Mouse (Mus musculus) kidney, postnatal 0 days (tissue): ENCODE results near the gene Prickle2. TPM values are rescaled to one million over a fixed set of nuclear protein-coding genes. Genes with fewer than 3 reads are reported as not detected.
A peak's percentile ranks its signal among the peaks of the same experiment; 100 is the strongest.

ENCODE experiments used
- ATAC-seq: fragments of 200-750 bp; cut with Nextera tagmentation; replicated peaks from 2 replicates; pipeline ENCODE4 v1.8.0; 2017; ENCODE audit warnings: low read depth, moderate number of reproducible peaks, moderate TSS enrichment, moderate library complexity; ENCODE audit not compliant: low FRiP score
- DNase-seq: peaks from one replicate; pipeline ENCODE4 v3.0.0-alpha.2; 2016; ENCODE audit warnings: low spot score
- H3K27ac ChIP-seq: fragments of 300-500 bp; sonication (generic); 2 replicates; pipeline ENCODE4 v1.5.1; 2014; ENCODE audit warnings: mild to moderate bottlenecking
- H3K27me3 ChIP-seq: fragments of 300-500 bp; sonication (generic); 2 replicates; pipeline ENCODE4 v1.6.1; 2014; ENCODE audit warnings: low read length, mixed read lengths; ENCODE audit not compliant: insufficient read depth
- H3K36me3 ChIP-seq: fragments of 300-500 bp; sonication (generic); 2 replicates; pipeline ENCODE4 v1.6.1; 2014; ENCODE audit warnings: low read length, mixed read lengths; ENCODE audit not compliant: insufficient read depth
- H3K4me1 ChIP-seq: fragments of 300-500 bp; sonication (generic); replicated peaks from 2 replicates; pipeline ENCODE4 v1.6.1; 2014; ENCODE audit warnings: antibody characterized with exemption, low read length, mixed read lengths; ENCODE audit not compliant: insufficient read depth
- H3K4me2 ChIP-seq: fragments of 300-500 bp; sonication (generic); 2 replicates; pipeline ENCODE4 v1.6.1; 2014; ENCODE audit warnings: mild to moderate bottlenecking, low read length, moderate library complexity, mixed read lengths
- H3K4me3 ChIP-seq: fragments of 300-500 bp; sonication (generic); replicated peaks from 2 replicates; pipeline ENCODE4 v1.5.1; 2014; ENCODE audit warnings: low read depth, low read length
- H3K9ac ChIP-seq: fragments of 300-500 bp; sonication (generic); 2 replicates; pipeline ENCODE4 v1.6.1; 2014; ENCODE audit warnings: low read depth, low read length
- H3K9me3 ChIP-seq: fragments of 300-500 bp; sonication (generic); replicated peaks from 2 replicates; pipeline ENCODE4 v1.6.1; 2016; ENCODE audit warnings: low read length, inconsistent platforms, mixed read lengths
- CTCF ChIP-seq: IDR thresholded peaks from 2 replicates; pipeline ENCODE4 v1.5.1; 2016; ENCODE audit warnings: antibody characterized with exemption, low read depth, mild to moderate bottlenecking, moderate library complexity
- WGBS: fragments of 180-500 bp; shearing (Covaris S2); extraction: QIAGEN DNeasy Blood & Tissue Kit; methylation state at CpG from one replicate; pipeline ENCODE4 v1.1.7; 2014; 5-methylcytosine and 5-hydroxymethylcytosine counted together
- polyA plus RNA-seq: library from polyadenylated mRNA; unstranded; fragments of >200 nt; fragmentation: Nextera tagmentation; extraction: Ambion mirVana; gene quantifications from 2 replicates; pipeline ENCODE4 v1.2.1, GENCODE M21; 2015

The Prickle2 gene
- polyA plus RNA-seq, 1 experiment from 2014 or later: 3.3 TPM

- Histone ChIP-seq H3K27ac (peak overlapping the region; percentile 47), H3K9ac (peak overlapping the region; percentile 80), H3K4me3 (peak overlapping the region; percentile 81), H3K36me3 (no peaks in the 10 kb centered on the region), H3K9me3 (no peaks in the 10 kb centered on the region), H3K4me1 (no peaks in the 10 kb centered on the region), H3K4me2 (peak overlapping the region; percentile 100), H3K27me3 (no peaks in the 10 kb centered on the region)
- WGBS: 4% methylated on average over 38 of the region's 39 CpGs
- no peak; the same call in 1 of the 2 replicates for TF ChIP-seq CTCF
- DNase-seq (no peak), ATAC-seq (peak; percentile 67; the same call in 1 of the 2 replicates)
Measured at GRCm38 (mm10) chr6:92705353-92706144, 406 bp downstream of the Prickle2 start.

- Histone ChIP-seq H3K4me1 (no peaks in the 10 kb centered on the region), H3K4me2 (peak overlapping the region; percentile 100), H3K4me3 (peak overlapping the region; percentile 81), H3K27ac (peak overlapping the region; percentile 31; the same call in 1 of the 2 replicates), H3K9me3 (no peaks in the 10 kb centered on the region), H3K27me3 (no peaks in the 10 kb centered on the region), H3K9ac (no peak overlapping the region), H3K36me3 (no peaks in the 10 kb centered on the region)
- peak; percentile 70 for DNase-seq
- no peak; the same call in 1 of the 2 replicates for ATAC-seq
- TF ChIP-seq CTCF: no peak
- WGBS: 14% methylated on average over 9 of the region's 9 CpGs
Measured at GRCm38 (mm10) chr6:92704810-92705209, 1.1 kb downstream of the Prickle2 start.

GRCm38 (mm10) chr6:92699491-92700209, 6.3 kb downstream of the Prickle2 start:
- Histone ChIP-seq H3K36me3 (no peaks in the 10 kb centered on the region), H3K4me3 (no peak overlapping the region), H3K27ac (no peak overlapping the region), H3K9ac (no peak overlapping the region), H3K4me2 (no peak overlapping the region), H3K9me3 (no peaks in the 10 kb centered on the region), H3K27me3 (no peaks in the 10 kb centered on the region), H3K4me1 (no peaks in the 10 kb centered on the region)
- 38% methylated on average over 3 of the region's 3 CpGs for WGBS
- no peak for TF ChIP-seq CTCF
- DNase-seq: no peak
- no peak for ATAC-seq

GRCm38 (mm10) chr6:92697807-92698206, 8.1 kb downstream of the Prickle2 start:
- no peaks in the 10 kb centered on the region for H3K9me3 ChIP-seq
- H3K9ac ChIP-seq: no peak overlapping the region
- H3K4me1 ChIP-seq: no peaks in the 10 kb centered on the region
- ATAC-seq (peak; percentile 59; the same call in 1 of the 2 replicates), DNase-seq (no peak)
- no peak overlapping the region for H3K27ac ChIP-seq
- no peak for TF ChIP-seq CTCF
- no peaks in the 10 kb centered on the region for H3K27me3 ChIP-seq
- no peak overlapping the region for H3K4me3 ChIP-seq
- WGBS: 33% methylated on average over 5 of the region's 5 CpGs
- H3K36me3 ChIP-seq: no peaks in the 10 kb centered on the region
- no peak overlapping the region for H3K4me2 ChIP-seq

- no peak overlapping the region for H3K9ac ChIP-seq
- H3K4me2 ChIP-seq: no peak overlapping the region
- TF ChIP-seq CTCF: no peak
- H3K9me3 ChIP-seq: no peaks in the 10 kb centered on the region
- no peaks in the 10 kb centered on the region for H3K4me1 ChIP-seq
- WGBS: 41% methylated on average over 5 of the region's 5 CpGs
- no peaks in the 10 kb centered on the region for H3K27me3 ChIP-seq
- no peaks in the 10 kb centered on the region for H3K36me3 ChIP-seq
- ATAC-seq: peak; percentile 71; the same call in 1 of the 2 replicates
- DNase-seq: peak; percentile 37
- H3K4me3 ChIP-seq: no peak overlapping the region
- no peak overlapping the region for H3K27ac ChIP-seq
Measured at GRCm38 (mm10) chr6:92687317-92687716, 18.6 kb downstream of the Prickle2 start.

GRCm38 (mm10) chr6:92674394-92674925, 31.5 kb downstream of the Prickle2 start:
- Histone ChIP-seq H3K4me1 (no peaks in the 10 kb centered on the region), H3K36me3 (no peaks in the 10 kb centered on the region), H3K4me3 (no peak overlapping the region), H3K27me3 (no peaks in the 10 kb centered on the region), H3K4me2 (no peak overlapping the region), H3K27ac (no peak overlapping the region), H3K9ac (no peak overlapping the region), H3K9me3 (no peaks in the 10 kb centered on the region)
- ATAC-seq (no peak), DNase-seq (no peak)
- WGBS: 45% methylated on average over 8 of the region's 8 CpGs
- no peak for TF ChIP-seq CTCF
